Mouse (Mus musculus): ENCODE results near the gene Htra1.

DNA sequence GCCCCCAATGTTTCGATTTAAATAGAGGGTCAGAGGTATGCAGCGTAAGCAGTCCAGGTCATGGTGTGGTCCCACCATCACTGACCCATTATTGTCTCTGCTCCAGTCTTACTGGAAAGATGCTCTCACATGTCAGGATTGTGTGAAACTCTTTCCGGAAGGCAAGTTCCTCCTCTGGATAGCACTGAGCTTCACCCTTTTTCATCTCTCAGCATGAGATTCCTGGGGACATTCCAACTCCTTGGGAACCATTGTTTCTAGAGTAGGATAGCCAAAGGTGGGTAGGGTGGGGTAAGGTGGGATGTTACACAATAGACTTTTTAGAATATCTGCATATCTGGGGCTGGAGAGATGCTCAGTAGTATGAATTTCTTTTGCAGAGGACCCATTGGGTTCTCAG is 9.8 kb downstream of the Htra1 start:
- TF ChIP-seq CTCF (IDR thresholded peaks at IDR 0.05; ENCODE audit: borderline replicate concordance, insufficient read depth, low read length), result no peak
- no peak for TF ChIP-seq POLR2A (IDR thresholded peaks at IDR 0.05; ENCODE audit: low read depth, low read length)

All from embryonic fibroblast, embryonic 13.5 days (primary cell).